Mouse (Mus musculus) G1E-ER4 (cell line): ENCODE measurements around the gene Aph1c. TPM values are rescaled to one million over a fixed set of nuclear protein-coding genes. Genes with fewer than 3 reads are reported as not detected.

Experiments
- GATA1 ChIP-seq: IDR thresholded peaks from one replicate; pipeline ENCODE4 v1.8.0; 2012; ENCODE audit warnings: low read length, inconsistent platforms
- polyA plus RNA-seq: library from polyadenylated mRNA; stranded (reverse); fragments of >175 nt; gene quantifications from 2 replicates; pipeline ENCODE4 v1.2.3, GENCODE M21; 2012

Gene Aph1c
- 0.01 TPM in 1 of 2 replicates, not detected in the other for polyA plus RNA-seq

- TF ChIP-seq GATA1 = no peak
Observed at GRCm38 (mm10) chr9:66834318-66835096, at the start of gene Aph1c. TSS of gene Aph1c (minus strand) at chr9:66834726.

DNA sequence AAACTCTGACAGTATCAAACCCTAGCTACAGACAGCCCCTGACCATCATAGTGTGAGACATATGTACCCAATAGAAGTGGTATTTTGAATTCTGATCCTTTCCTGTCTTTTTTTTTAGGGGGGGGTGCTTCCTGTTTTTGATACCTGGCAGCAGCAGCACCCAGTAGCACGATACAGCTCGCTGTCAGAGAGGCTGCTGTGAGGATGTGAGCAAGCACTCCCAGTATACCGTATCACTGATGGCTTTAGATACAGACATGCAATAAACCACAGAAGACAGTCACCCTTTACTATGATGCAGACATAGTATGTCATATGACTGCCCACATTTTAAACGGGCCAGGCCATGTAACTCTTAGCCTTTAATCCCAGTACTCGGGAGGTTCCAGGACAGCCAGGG, 49.0 kb upstream of the Aph1c start:
- TF ChIP-seq GATA1 = no peak

DNA sequence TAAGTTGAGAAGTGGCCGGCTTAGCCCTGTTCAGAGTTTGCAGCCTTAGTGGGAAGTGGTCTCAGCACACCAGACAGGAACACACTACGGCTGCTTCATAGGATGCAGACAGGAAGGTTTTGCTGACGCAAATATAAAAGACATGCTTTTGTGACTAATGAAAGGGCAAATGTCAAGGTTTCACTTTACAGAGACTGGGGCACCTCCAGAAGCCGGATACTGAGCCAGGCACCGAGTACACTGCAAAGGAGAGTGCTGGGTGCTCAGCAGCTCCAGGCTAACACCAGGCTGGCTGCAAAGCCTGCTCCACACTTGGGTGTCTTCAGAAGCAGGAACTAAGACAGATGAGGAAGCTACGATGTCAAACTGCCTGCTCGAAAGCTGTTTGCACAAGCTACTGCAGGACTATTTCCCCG, 47.9 kb upstream of the Aph1c start:
- no peak for TF ChIP-seq GATA1

GRCm38 (mm10) chr9:66881858-66882257, 47.3 kb upstream of the Aph1c start:
- TF ChIP-seq GATA1 = no peak

GRCm38 (mm10) chr9:66880752-66881151, 46.2 kb upstream of the Aph1c start:
- TF ChIP-seq GATA1 = no peak

DNA sequence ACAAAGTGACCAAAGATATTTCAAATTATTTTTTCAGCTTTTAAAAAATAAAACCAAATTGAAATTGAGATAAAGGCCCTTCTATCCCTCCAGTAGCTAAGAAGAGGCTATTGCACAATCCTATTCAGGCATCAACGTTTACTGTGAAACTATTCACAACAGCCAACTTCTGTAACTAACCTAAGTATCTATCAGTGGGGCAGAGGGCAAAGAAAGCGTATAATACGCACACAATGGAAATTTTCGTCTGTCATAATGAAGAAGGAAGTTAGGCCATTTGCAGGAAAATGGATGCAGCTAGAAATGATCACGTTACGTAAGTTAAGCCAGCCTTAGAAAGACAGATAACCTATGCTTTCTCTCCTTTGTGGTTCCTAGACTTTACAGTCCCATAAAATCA, 45.0 kb upstream of the Aph1c start:
- TF ChIP-seq GATA1 = no peak

DNA sequence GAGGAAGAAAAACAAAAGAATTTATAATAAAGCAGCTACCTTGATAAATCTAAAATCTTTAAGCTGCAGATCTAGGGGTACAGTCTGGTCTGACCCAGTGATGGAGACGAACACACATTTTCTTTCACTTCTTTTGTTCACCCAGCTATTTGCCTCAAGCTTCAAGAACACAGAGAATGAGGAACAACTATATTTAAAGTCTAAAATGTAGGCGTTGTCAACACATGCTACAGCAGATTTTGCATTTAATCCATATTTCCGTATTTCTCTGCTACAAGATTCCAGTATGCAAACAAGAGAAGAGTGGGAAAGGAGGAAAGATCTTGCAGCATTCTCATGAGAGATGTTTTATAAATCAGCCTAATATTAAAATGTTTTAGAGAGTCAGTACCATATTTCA, 44.4 kb upstream of the Aph1c start:
- no peak for TF ChIP-seq GATA1

DNA sequence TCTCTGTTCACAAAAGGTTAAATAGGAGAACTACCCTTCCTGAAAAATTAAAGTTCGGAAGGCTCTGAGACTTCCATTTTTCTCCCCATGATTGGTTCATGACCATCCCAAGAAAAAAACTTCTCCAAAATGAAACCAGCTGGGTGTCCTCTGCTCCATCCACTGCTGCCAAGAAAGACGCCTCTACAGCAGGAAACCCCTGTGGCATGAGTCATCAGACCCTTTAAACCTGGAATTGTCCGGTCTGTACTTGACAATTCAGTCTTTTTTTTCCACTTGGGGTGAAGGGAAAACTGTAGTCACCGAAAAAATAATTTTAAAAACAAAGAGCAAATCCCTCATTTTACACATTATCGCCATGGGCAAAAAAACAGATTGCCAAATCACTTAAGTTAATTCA, 42.1 kb upstream of the Aph1c start:
- no peak for TF ChIP-seq GATA1

GRCm38 (mm10) chr9:66874297-66874696, 39.8 kb upstream of the Aph1c start:
- TF ChIP-seq GATA1 = no peak

- no peak for TF ChIP-seq GATA1
Observed at GRCm38 (mm10) chr9:66873531-66873930, 39.0 kb upstream of the Aph1c start.

DNA sequence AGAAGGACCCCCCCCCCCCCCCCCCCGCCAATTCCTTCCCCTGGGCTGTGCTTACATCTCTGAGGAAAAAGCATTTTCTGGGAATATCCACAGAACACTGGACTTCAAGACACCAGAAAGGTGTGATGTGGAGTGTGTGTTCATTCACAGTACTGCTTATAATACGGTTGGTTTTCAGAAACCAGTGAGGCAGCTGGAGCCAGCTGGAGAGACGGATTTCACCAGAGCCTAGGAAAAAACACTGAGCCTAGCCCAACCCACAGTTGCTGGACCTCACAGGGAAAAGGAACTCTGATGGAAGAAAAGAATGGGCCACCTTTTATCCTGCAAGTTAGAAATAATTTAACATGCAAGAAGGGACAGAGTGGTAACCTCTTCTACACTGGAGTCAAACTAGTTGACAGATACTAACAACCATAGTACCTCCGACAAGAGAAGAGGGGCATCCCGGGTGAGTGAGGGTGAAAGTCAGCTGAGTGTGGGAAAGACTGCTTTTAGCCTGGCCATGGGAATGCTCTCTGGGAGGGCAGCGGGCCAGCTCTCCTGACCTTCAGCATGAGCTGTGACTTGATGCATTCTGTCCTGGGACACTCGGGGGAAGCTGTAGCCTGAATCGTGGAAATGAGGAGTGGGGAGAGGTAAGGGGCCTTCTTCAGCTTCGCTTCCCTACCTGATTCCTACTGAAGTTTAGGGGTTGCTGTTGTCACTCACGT, 37.6 kb upstream of the Aph1c start:
- TF ChIP-seq GATA1 = no peak

DNA sequence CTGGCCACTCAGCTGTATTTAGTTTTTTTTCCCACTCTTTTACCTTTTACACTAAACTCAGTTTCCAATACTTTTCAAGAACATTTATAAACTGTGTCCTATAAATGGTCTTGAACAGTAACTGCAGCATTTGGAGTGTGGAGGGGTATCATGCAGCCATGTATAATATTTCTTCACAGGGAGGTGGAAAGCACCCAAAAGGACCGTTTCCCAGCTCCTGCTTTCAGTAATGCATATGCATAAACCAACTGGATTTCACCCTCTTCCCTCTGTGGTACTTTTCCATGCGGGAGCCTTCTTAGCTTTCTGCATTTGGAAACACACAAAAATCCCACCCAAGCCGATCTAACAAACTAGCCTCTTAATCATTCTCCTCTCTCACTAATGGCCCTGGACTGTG, 30.2 kb upstream of the Aph1c start:
- TF ChIP-seq GATA1 = no peak

DNA sequence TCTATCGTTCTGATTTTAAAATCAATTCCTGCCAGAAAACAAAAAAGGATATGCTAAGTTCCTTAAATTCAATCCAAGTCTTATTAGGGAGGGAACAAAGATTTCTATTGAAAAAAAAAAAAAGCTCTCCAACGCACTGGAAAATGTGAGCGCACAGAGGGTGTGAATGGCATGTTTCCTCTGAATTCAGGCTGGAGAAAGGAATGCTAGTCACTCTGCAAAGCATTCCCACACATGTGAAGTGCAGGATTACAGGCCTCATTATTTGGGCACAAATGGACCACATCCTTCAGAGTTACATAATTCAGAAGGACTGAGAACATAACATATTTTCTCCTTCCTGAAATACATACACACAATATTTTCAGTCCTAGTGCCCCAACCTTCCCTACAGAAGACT, 28.9 kb upstream of the Aph1c start:
- no peak for TF ChIP-seq GATA1

- TF ChIP-seq GATA1 = no peak
Observed at GRCm38 (mm10) chr9:66862202-66862601, 27.7 kb upstream of the Aph1c start.

DNA sequence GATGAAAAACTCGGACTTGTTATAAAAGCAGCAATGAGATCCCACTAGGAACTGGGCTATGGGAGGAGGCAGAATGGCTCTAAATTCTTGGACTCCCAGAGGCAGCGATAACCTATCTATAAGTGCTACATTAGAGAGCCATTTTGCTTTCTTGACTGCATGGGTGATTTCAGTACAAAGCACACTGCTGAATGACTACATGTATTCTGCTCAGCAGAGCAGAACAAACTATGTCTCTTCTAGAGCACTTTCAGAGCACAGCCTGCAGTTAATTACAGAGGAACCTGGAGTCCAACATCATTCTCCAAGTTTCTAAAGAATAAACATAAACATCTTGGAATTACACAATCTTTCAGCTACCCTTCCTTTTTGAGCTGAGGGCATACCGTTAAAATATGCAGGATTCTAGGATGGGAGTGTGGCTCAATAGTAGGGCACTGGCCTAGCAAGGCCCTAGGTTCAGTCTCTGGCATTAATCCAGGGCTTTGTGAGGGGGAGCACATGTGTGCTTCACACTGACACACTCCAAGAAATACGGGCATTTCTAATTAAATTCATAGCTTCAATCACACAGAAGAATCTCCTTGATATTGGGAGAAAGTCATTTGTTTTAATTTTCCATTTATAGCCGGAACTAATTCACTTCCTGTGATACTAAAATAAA, 26.7 kb upstream of the Aph1c start:
- TF ChIP-seq GATA1 = no peak

DNA sequence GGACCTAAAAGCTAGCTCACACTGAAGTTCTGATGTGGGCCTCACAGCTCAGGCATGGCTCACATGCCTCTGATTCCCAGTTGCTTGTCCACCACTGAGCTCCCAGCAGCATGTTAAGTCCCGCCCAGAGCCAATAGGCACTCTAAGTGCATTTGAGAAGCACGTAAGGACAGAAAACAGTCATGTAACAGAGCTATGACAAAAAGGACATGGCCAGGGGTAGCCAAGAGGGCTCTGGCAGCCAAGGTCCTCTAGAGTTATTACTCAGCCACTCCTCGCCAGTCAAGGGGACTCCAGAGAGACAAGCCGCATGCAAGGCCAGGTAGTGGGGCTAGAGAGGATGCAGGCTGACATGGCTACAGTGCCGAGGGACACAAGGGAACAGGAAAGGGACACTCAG, 25.0 kb upstream of the Aph1c start:
- no peak for TF ChIP-seq GATA1
